Mouse (Mus musculus) testis, adult 2 months (tissue): ENCODE measurements around the gene Tmem245.

ENCODE experiments used
- CTCF ChIP-seq: fragments of 200-500 bp; IDR thresholded peaks from 2 replicates; pipeline ENCODE4 v1.5.1; 2012; ENCODE audit warnings: low read depth, mild to moderate bottlenecking, inconsistent platforms, low read length, moderate library complexity; ENCODE audit not compliant: control insufficient read depth, insufficient read depth, insufficient replicate concordance
- POLR2A ChIP-seq: fragments of 200-500 bp; IDR thresholded peaks from 2 replicates; pipeline ENCODE4 v1.6.1; 2012; ENCODE audit warnings: low read depth, mild to moderate bottlenecking, inconsistent platforms, low read length, moderate library complexity; ENCODE audit not compliant: control insufficient read depth

DNA sequence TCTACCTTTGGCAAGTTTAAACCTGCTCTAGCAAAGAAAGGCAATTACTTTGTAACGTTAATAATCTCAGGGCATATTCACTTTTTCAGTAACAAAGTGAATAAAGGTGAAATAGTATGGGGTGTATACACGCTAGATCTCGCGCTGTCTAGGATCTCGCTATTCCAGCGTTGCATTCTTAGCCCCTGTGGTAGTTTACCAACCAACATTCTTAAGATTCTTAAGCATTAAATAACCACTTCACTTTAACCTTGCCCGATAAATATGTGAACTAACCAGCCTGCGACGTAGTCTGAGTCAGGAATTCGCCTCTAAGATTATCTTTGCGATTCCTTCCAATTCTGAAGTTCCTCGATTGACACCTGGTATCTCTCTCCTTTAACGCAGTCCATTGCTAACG is 1.1 kb downstream of the Tmem245 start:
- TF ChIP-seq CTCF = no peak
- no peak for TF ChIP-seq POLR2A
